Mouse (Mus musculus): Measurements from ENCODE around the gene Exosc5.

- TF ChIP-seq CTCF (IDR thresholded peaks at IDR 0.05; ENCODE audit: low read depth) (no peak), EP300 (IDR thresholded peaks at IDR 0.05; ENCODE audit: low read depth) (no peak)
These were observed 38.2 kb upstream of the Exosc5 start for GRCm38 (mm10) chr7:25620751-25621150.

Data from liver, postnatal 0 days (tissue).